In genomic region chr3:145705317-145705716, GRCm38 (mm10) we compare ENCODE assay signal across 15 mouse cellular contexts. TPM values are rescaled to one million over a fixed set of nuclear protein-coding genes. Genes with fewer than 3 reads are reported as not detected.
DNase-seq lines count a peak whose midpoint lies in the region; ATAC-seq lines count a peak whose summit lies in the region.
"Had no signal": no experiment of that assay in that cellular context is flagged by ENCODE, and none has a peak within 500 bp of the region (broad histone marks: within the 10 kb centered on the region; RNA-seq: fewer than 3 reads in every experiment).

No protein-coding gene starts in this region.

- WGBS in heart, embryonic 13.5 days: 26% methylated on average over 5 of the region's 5 CpGs

- no peaks in the 10 kb centered on the region for H3K27me3 ChIP-seq in heart, embryonic 13.5 days (replicated peaks)
- H3K27me3 ChIP-seq: liver, embryonic 15.5 days; neural tube, embryonic 12.5 days had no signal

- no peaks in the 10 kb centered on the region for H3K9me3 ChIP-seq in heart, embryonic 13.5 days
- H3K9me3 ChIP-seq: liver, embryonic 15.5 days; midbrain, embryonic 13.5 days; neural tube, embryonic 12.5 days had no signal

- DNase-seq in frontal cortex, postnatal 36 days (ENCODE audit: low spot score in 2 of 2): peak; percentile 31 to 45
- DNase-seq in frontal cortex, postnatal 14 days (ENCODE audit: low spot score in 2 of 2): no peak
- peak; percentile 30 to 49 for DNase-seq in right cerebral cortex, adult 2 months (ENCODE audit: low spot score in 2 of 2)
- DNase-seq in right cerebral cortex, postnatal 25 days: no peak
- peak; percentile 55 for DNase-seq in telencephalon, adult 2 months (ENCODE audit: low read depth, low spot score)
- no peak for DNase-seq in lung, postnatal 4 days
- DNase-seq: cerebellum, adult 18-20 months had no signal

- peak overlapping the region; percentile 92 for H3K27ac ChIP-seq in heart, embryonic 13.5 days (replicated peaks)
- H3K27ac ChIP-seq: liver, embryonic 15.5 days; midbrain, embryonic 13.5 days; neural tube, embryonic 12.5 days had no signal

- H3K4me3 ChIP-seq in heart, embryonic 13.5 days: no peak overlapping the region
- H3K4me3 ChIP-seq: liver, embryonic 15.5 days; midbrain, embryonic 13.5 days; neural tube, embryonic 12.5 days had no signal

- no peaks in the 10 kb centered on the region for H3K36me3 ChIP-seq in heart, embryonic 13.5 days
- H3K36me3 ChIP-seq: liver, embryonic 15.5 days; midbrain, embryonic 13.5 days; neural tube, embryonic 12.5 days had no signal

- peak overlapping the region; percentile 24; the same call in 1 of the 2 replicates for H3K9ac ChIP-seq in heart, embryonic 13.5 days
- H3K9ac ChIP-seq: liver, embryonic 15.5 days; midbrain, embryonic 13.5 days; neural tube, embryonic 12.5 days had no signal

- H3K4me1 ChIP-seq in heart, embryonic 13.5 days: peaks cover 51% of the 10 kb centered on the region
- H3K4me1 ChIP-seq: liver, embryonic 15.5 days had no signal

- peak; percentile 28; the same call in 1 of the 2 replicates for ATAC-seq in heart, embryonic 13.5 days (ENCODE audit: extremely low read depth, insufficient number of reproducible peaks, low FRiP score, low TSS enrichment)
- ATAC-seq in monocyte, adult 5-6 weeks (replicated peaks; ENCODE audit: insufficient number of reproducible peaks, low FRiP score, low TSS enrichment, poor library complexity, severe bottlenecking): no peak
- ATAC-seq: CD4-positive, CD25-positive, alpha-beta regulatory T cell, adult 4 months; intestine, postnatal 0 days; midbrain, embryonic 13.5 days had no signal

- H3K4me2 ChIP-seq in heart, embryonic 13.5 days: peak overlapping the region; percentile 1; the same call in 1 of the 2 replicates
- H3K4me2 ChIP-seq: liver, embryonic 15.5 days; midbrain, embryonic 13.5 days; neural tube, embryonic 12.5 days had no signal

RNA-seq across cellular contexts. Expression of gene Ddah1, which starts 53.2 kb away (rescaled TPM):
- 26.0 and 27.9 TPM in 2 replicates for polyA plus RNA-seq in heart, embryonic 13.5 days (2015; fragmentation: Nextera tagmentation; extraction: Ambion mirVana)
- not detected in 3 replicates for total RNA-seq in monocyte, adult 5-6 weeks (2017)
- total RNA-seq: hematopoietic stem cell, adult 5-6 weeks had no signal

RNA-seq across cellular contexts. Expression of gene Ccn1, which starts 55.5 kb away (rescaled TPM):
- polyA plus RNA-seq in heart, embryonic 13.5 days (2015; fragmentation: Nextera tagmentation; extraction: Ambion mirVana): 60.0 and 62.1 TPM in 2 replicates
- not detected in 3 replicates for total RNA-seq in monocyte, adult 5-6 weeks (2017)
- total RNA-seq: hematopoietic stem cell, adult 5-6 weeks had no signal
- polyA plus RNA-seq: CD4-positive, CD25-positive, alpha-beta regulatory T cell, adult 4 months had no signal

Comparison
In these comparisons a context has a peak if more than half of its experiments do, and no peak if none do; other contexts are left out.
1. DNase-seq: peak in frontal cortex, postnatal 36 days (2 of 2), right cerebral cortex, adult 2 months (2 of 2) and telencephalon, adult 2 months (single experiment); none in frontal cortex, postnatal 14 days (0 of 2), right cerebral cortex, postnatal 25 days (single experiment) and lung, postnatal 4 days (0 of 2).